Mouse (Mus musculus) gastrocnemius, postnatal 4 days (tissue): ENCODE measurements around the gene Erf. TPM values are rescaled to one million over a fixed set of nuclear protein-coding genes. Genes with fewer than 3 reads are reported as not detected.

Source experiments
- DNase-seq, 2 experiments: peaks; one replicate each; pipeline ENCODE4 v3.0.0; 2021 to 2022; ENCODE audit warnings: low spot score in 2 of 2, mixed read lengths in 2 of 2
- total RNA-seq, 2 experiments: library from RNA; stranded (reverse); gene quantifications; 2 replicates each; pipeline ENCODE4 v1.2.3; 2021

Erf gene
- total RNA-seq, 2 experiments from 2014 or later: 32.7 to 34.6 TPM

- peak in 1 of 2 experiments; percentile 46 for DNase-seq
These were observed 9.5 kb downstream of the Erf start for GRCm38 (mm10) chr7:25241062-25241461.

GRCm38 (mm10) chr7:25240631-25241030, 9.9 kb downstream of the Erf start:
- DNase-seq: no peak

DNA sequence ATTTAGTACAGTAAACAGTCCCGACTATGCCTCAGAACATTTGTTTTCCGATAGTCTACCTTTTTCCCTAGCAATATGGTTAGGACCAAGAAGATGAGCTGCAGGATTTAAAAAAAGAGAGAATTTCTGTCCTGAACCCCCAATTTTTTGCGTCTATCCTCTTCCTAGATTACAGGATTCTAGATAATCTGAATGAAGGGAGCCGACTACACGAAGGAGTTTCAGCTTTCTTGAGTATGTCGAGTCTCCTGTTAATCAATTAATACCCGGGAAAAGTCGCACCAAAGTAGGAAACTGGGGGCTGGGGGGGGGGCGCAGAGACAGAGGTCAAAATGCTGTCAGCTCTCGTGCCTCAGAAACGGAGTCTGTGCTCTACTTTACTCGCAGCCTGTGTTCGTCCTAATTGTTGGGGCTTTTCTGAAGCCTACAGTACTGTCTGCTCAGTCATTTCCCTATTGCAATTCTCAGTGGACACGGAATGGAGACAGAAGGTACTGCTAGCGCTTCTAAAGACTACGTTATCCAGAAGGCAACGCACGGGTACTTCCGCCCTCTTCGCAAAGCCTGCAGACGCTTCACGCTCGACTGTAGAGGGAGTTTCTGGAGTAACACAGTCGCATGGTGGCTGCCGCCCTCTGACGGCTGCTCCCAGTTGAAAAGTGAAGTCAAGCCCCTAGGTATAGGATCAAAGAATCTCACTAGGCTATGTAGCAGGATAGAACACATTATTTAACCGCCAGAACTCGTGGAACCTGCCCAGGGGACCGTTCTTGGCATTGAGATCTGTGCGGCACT, 11.5 kb downstream of the Erf start:
- DNase-seq: peak; percentile 53 to 81

- peak; percentile 59 to 91 for DNase-seq
These were observed 12.4 kb downstream of the Erf start for GRCm38 (mm10) chr7:25238015-25238706.

DNA sequence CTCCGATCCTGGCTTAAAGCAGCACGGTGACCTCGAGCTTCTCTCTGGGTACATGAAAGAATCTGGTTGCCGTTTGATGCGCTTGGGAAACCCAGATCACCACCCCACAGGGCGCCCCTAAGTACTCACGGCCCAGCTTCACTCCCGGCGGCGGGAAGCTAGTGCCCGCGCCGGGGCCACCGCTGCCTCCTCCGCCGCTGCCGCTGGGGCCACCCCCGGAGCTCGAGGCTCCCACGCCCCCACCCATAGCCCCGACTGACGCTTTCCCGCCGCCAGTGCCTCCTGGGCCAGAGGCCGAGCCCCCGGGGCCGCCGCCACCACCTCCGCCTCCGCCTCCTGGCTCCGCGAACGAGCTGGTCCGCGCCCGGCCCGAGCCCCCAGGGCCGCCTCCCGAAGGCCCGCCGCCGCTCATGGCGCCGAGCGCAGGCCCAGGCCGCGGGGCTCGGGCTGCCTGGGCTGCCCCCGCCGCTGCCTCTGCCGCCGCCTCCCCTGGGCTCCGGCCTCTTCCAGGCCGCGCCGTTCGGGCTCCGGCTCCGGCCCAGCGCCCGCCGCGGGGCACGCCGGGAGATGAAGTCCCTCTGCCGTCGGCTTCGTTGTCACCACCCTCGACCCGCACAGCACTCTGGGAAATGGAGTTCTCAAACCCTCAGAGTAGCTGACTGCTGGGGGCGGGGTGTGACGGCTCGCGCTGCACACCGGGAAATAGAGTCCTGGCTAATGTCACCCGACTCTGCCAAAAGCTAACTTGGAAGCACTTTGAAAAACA, 13.1 kb downstream of the Erf start, which contains the start of gene Gsk3a:
TSS of gene Gsk3a (minus strand) at position 603 of the 766 bp plus-strand sequence.
- peak; percentile 93 to 98 for DNase-seq

GRCm38 (mm10) chr7:25235526-25235925, 15.0 kb downstream of the Erf start:
- no peak for DNase-seq

DNA sequence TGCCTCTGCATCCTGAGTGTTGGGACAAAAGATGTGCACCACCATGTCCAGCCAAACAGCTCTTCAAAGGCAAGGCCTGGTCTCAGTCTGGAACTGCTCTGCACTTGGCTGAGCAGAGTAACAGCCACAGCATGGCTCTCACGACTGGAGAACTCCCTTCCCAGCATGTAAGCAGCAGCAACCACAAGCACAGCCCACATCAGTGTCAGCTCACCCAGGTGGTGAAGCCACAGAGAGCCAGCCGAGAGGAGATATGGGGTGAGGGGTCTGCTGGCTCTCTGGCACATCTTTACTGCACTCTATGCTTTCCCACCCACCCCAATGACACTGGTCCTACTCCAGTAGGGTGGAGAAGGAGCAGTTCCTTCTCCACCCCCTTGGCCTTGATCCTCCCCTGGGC, 17.5 kb downstream of the Erf start:
- no peak for DNase-seq

DNA sequence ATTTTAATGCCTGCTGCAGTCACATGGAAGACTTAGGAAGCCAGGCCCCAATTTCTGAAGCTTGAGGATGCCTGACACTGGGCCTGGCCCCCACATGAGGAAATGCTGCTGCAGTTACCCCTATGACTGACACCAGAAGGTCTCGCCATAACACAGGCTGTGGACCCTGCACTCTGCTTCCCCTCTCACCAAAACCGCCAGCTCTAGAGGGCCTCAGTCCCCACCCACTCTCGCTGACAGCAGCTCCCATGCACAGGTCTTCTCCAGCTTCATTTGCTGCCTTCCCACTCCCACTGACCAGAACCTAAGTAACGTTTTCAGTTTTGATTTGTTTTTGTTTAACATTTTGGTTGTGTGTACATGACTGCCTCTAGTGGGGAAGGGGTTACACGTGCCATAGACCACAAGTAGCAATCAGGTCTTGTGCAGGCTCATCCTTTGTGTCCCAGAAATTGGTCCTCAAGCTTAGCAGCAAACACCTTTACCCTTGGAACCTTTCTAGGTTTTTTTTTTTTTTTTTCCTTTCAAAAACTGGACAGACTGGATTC, 18.4 kb downstream of the Erf start:
- DNase-seq: no peak

DNA sequence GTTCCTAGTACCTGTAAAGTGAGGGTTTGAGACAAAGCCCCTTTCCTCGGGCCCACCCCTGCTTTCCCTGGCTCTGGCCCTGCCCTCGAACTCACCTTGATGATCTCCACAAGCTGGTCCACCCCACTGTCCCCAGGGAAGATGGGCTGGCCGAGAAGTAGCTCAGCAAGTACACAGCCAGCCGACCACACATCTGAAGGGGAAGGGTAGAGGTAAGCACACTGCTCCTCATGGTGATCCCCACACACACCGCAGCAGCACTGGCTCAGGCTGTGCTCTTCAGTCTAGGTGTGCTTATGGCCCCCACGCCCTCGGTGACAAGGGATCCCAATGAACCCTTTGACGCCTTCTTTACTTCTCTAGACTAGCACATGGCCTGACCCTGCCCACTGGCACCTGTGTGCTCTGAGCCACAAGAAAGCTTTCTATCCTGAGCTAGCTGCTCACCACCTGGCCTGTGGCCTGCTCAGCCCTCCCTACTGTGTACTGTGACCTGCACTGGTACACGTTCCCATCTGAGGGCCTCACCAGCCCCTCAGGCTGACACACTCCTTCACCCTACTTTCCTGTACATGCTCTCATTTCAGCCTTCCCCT, 19.8 kb downstream of the Erf start:
- no peak for DNase-seq

DNA sequence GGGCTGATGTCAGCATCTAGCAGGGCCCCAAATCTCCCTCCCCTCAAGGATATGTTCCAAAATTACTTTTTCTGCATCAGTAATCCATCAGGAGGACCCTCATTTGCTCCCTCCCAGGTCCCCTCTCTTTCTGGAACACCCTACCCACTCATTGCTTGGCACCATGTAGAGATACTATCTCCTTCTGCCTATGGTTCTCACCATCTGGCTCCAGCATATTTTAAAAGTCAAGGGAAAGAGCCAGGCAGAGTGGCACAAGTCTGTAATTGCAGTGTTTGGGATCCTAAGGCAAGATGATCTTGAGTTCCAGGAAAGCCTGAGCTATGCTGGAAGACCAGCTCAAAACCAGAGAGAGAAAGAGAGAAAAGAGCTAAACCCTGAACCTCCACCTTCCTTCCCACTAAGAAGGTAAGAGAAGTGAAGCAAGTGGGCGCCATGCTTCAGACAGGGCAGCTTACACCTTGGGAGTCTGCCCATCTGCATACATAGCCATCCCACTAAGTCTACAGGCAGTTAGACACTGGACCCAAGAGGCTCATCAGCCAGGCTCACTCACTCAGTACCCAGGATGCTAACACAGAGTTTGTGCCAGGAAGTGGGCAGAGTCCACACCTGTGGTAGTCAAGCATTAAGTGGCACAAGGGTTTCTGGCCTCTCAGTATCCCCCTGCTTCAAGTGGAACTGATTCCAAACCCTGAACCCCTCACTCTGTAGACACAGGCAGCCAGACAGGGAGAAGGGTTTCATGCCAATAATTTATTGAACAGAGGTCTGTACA, 22.8 kb downstream of the Erf start:
- no peak for DNase-seq

- no peak for DNase-seq
These were observed 28.1 kb downstream of the Erf start for GRCm38 (mm10) chr7:25222275-25222967.

DNA sequence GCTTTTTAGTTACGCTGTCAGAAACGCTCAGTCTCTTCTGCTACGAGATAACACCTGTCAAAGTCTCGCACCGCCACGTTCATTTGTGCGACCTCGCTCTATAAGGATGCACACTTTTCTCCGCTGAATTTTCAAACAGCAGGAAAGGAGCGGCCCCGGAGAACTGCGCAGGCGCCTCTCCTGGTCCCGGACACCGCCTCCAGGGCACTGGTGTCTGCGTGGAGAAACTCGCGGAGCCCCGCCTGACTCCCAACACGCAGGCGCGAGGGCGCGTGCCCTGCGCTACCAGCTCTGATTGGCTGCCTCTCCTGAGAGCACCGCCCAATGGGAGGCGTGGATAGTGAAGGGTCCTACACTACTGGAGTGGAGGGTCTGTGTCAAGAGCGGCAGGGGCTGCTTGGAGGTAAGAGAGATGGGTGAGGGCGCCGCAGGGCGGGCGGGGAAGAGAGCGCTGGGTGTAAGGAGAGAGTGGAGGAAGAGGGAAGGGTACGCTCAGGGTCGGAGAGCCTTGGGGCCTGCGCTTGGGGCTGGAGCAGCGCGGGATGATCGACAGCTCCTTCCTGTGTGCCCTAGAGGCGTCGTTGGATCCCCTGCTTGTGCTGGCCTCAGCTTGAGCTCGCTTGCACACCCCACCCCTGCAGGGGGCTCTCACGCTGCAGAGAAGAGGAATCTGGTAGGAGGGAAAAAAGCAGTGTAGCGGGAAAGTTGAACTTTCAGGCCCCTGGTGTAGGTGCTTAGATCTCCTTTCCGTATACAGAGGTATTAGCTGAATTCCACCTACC, 29.3 kb downstream of the Erf start, which contains the start of gene Zfp526:
TSS of gene Zfp526 (plus strand) at position 324 of the 782 bp plus-strand sequence.
- DNase-seq: peak; percentile 95 to 98

- no peak for DNase-seq
These were observed 30.0 kb downstream of the Erf start, which contains the start of gene Dedd2 for GRCm38 (mm10) chr7:25220457-25221101. Gene Dedd2 (minus strand): TSS chr7:25220615.

DNA sequence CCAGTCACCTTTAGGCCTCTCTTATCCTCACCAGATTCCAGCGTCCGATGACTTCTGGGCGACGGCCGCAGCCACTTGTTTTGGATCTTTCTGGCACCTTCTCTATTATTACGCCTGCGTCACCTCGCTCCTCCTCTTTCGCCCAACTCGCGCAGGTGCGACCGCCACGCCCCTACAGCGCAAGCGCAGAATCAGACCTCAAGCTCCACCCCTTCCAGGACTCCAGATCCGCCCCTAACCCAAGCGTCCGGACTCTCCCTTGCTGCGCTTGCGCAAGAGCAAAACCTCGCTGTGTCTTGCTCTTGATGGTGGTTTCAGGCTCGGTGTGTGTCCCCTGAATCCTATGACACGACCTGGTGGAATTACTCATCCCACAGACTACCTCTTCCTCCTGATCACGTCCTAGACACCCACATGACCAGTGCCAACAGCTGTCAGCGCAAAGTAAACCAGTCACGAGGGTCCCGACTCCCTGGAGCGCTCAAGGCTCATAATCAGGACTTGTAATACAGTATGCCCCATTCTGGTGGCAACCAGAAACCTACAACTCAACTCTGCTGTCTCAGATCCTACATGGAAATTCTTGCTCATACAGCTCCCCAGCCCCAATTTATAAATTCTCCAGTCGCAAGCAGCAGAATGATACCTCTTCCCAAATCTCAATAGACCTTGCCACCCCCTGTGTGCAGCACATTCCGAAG, 30.7 kb downstream of the Erf start:
- peak; percentile 74 to 90 for DNase-seq

DNA sequence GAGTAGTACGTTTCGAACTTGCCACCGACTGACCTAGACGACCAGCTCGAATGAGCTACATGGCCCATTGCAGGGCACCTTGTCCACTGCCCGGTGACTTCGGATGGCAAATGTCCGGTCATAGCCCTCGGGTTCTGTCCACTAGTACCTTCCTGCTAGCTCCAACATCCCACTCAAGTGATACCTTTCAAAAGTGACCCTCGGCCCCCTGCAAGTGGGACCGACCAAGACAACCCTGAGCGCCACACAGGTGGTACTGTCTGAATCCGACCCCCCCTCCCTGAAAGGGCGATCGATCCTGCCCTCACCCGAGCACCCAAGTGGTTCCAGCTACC, 31.2 kb downstream of the Erf start:
- no peak for DNase-seq

- peak in 1 of 2 experiments; percentile 52 for DNase-seq
These were observed 31.7 kb downstream of the Erf start for GRCm38 (mm10) chr7:25218705-25219415.
